Mouse (Mus musculus) limb, embryonic 11.5 days (tissue): ENCODE measurements around the gene Ocel1. TPM values are rescaled to one million over a fixed set of nuclear protein-coding genes. Genes with fewer than 3 reads are reported as not detected.
"Not testable (repeated sequence)": the region's sequence is repeated elsewhere in the genome, so short reads cannot be mapped to it uniquely, and the experiment has no call there.

ENCODE experiments used
- ATAC-seq: fragments of 200-750 bp; cut with Nextera tagmentation; 2 replicates; pipeline ENCODE4 v1.8.0; 2017; ENCODE audit warnings: low read depth; ENCODE audit not compliant: insufficient number of reproducible peaks, low FRiP score, low TSS enrichment
- DNase-seq: peaks from one replicate; pipeline ENCODE4 v3.0.0-alpha.2; 2015; ENCODE audit warnings: low spot score
- H3K27ac ChIP-seq: fragments of 300-500 bp; sonication (generic); replicated peaks from 2 replicates; pipeline ENCODE4 v1.5.1; 2014; ENCODE audit warnings: low read depth, mild to moderate bottlenecking, low read length
- H3K27me3 ChIP-seq: fragments of 300-500 bp; sonication (generic); 2 replicates; pipeline ENCODE4 v1.6.1; 2014; ENCODE audit warnings: mild to moderate bottlenecking, low read length, mixed read lengths; ENCODE audit not compliant: control insufficient read depth, insufficient read depth
- H3K36me3 ChIP-seq: fragments of 300-500 bp; sonication (generic); 2 replicates; pipeline ENCODE4 v1.6.1; 2014; ENCODE audit warnings: mild to moderate bottlenecking, low read length, moderate library complexity, mixed read lengths; ENCODE audit not compliant: control insufficient read depth, insufficient read depth
- H3K4me1 ChIP-seq: fragments of 300-500 bp; sonication (generic); 2 replicates; pipeline ENCODE4 v1.6.1; 2014; ENCODE audit warnings: low read length, mixed read lengths; ENCODE audit not compliant: control insufficient read depth, insufficient read depth
- H3K4me2 ChIP-seq: fragments of 300-500 bp; sonication (generic); 2 replicates; pipeline ENCODE4 v1.6.1; 2014; ENCODE audit warnings: low read depth, mild to moderate bottlenecking, moderate library complexity; ENCODE audit not compliant: severe bottlenecking
- H3K4me3 ChIP-seq: fragments of 300-500 bp; sonication (generic); 2 replicates; pipeline ENCODE4 v1.5.1; 2014; ENCODE audit warnings: low read depth, low read length
- H3K9ac ChIP-seq: fragments of 300-500 bp; sonication (generic); 2 replicates; pipeline ENCODE4 v1.6.1; 2014; ENCODE audit warnings: mild to moderate bottlenecking, low read length
- H3K9me3 ChIP-seq: fragments of 300-500 bp; sonication (generic); 2 replicates; pipeline ENCODE4 v1.6.1; 2016; ENCODE audit warnings: low read length; ENCODE audit not compliant: control insufficient read depth
- WGBS: fragments of 180-500 bp; shearing (Covaris S2); extraction: QIAGEN DNeasy Blood & Tissue Kit; methylation state at CpG from one replicate; pipeline ENCODE4 v1.1.7; 2014; 5-methylcytosine and 5-hydroxymethylcytosine counted together
- polyA plus RNA-seq: library from polyadenylated mRNA; unstranded; fragments of >200 nt; fragmentation: Nextera tagmentation; extraction: Ambion mirVana; gene quantifications from 2 replicates; pipeline ENCODE4 v1.2.1, GENCODE M21; 2014

Ocel1 gene
- 2.7 and 3.1 TPM in 2 replicates for polyA plus RNA-seq

- WGBS = under 1% methylated on average over 68 of the region's 68 CpGs
- H3K27ac ChIP-seq = no peak within 1 kb of the TSS
These were observed at the start of gene Ocel1 for GRCm38 (mm10) chr8:71371236-71371848. Gene Ocel1, plus strand, starts transcription at chr8:71371298.

GRCm38 (mm10) chr8:71322939-71323338, 48.2 kb upstream of the Ocel1 start:
- H3K9me3 ChIP-seq = no peaks in the 10 kb centered on the region
- H3K4me3 ChIP-seq = no peak overlapping the region
- H3K4me1 ChIP-seq = no peaks in the 10 kb centered on the region
- DNase-seq (no peak), ATAC-seq (no peak)
- no peak overlapping the region for H3K9ac ChIP-seq
- H3K27me3 ChIP-seq = no peaks in the 10 kb centered on the region
- 92% methylated on average over 3 of the region's 3 CpGs for WGBS
- no peak overlapping the region for H3K4me2 ChIP-seq
- H3K36me3 ChIP-seq = peaks cover 17% of the 10 kb centered on the region; the same call in 1 of the 2 replicates
- no peak overlapping the region for H3K27ac ChIP-seq

More at GRCm38 (mm10) chr8:71371236-71371848, at the start of gene Ocel1:
- Histone ChIP-seq H3K4me2 (peak within 1 kb of the TSS; percentile 40; the same call in 1 of the 2 replicates), H3K4me1 (peaks cover 13% of the 10 kb centered on the region), H3K4me3 (peak within 1 kb of the TSS; percentile 65), H3K36me3 (peaks cover 5% of the 10 kb centered on the region; the same call in 1 of the 2 replicates), H3K9ac (no peak within 1 kb of the TSS; the same call in 1 of the 2 replicates), H3K27me3 (no peaks in the 10 kb centered on the region), H3K9me3 (no peaks in the 10 kb centered on the region)
- DNase-seq (peak; percentile 97), ATAC-seq (peak; percentile 85)

- no peak for DNase-seq
- Histone ChIP-seq H3K36me3 (peaks cover 22% of the 10 kb centered on the region; the same call in 1 of the 2 replicates), H3K27ac (no peak overlapping the region), H3K4me2 (no peak overlapping the region), H3K27me3 (no peaks in the 10 kb centered on the region), H3K4me3 (no peak overlapping the region), H3K4me1 (no peaks in the 10 kb centered on the region), H3K9me3 (no peaks in the 10 kb centered on the region), H3K9ac (no peak overlapping the region)
- WGBS = 77% methylated on average over 1 of the region's 1 CpGs
- no peak for ATAC-seq
These were observed 46.2 kb upstream of the Ocel1 start for GRCm38 (mm10) chr8:71324848-71325247.

- H3K9me3 ChIP-seq, H3K4me2 ChIP-seq, H3K27me3 ChIP-seq, ATAC-seq, DNase-seq, H3K4me3 ChIP-seq, H3K9ac ChIP-seq, H3K4me1 ChIP-seq, H3K27ac ChIP-seq, H3K36me3 ChIP-seq: not testable (repeated sequence)
- 97% methylated on average over 6 of the region's 6 CpGs for WGBS
These were observed 33.3 kb upstream of the Ocel1 start for GRCm38 (mm10) chr8:71337834-71338233.

GRCm38 (mm10) chr8:71340625-71341024, 30.5 kb upstream of the Ocel1 start:
- no peak for ATAC-seq
- Histone ChIP-seq H3K4me2 (no peak overlapping the region), H3K27me3 (no peaks in the 10 kb centered on the region), H3K27ac (no peak overlapping the region), H3K4me3 (no peak overlapping the region), H3K4me1 (no peaks in the 10 kb centered on the region), H3K9me3 (no peaks in the 10 kb centered on the region), H3K36me3 (peaks cover 3% of the 10 kb centered on the region; the same call in 1 of the 2 replicates), H3K9ac (no peak overlapping the region)
- 79% methylated on average over 5 of the region's 5 CpGs for WGBS
- DNase-seq = peak; percentile 64

GRCm38 (mm10) chr8:71346581-71346980, 24.5 kb upstream of the Ocel1 start:
- Histone ChIP-seq H3K36me3 (peaks cover 15% of the 10 kb centered on the region; the same call in 1 of the 2 replicates), H3K27ac (no peak overlapping the region), H3K9me3 (no peaks in the 10 kb centered on the region), H3K4me1 (no peaks in the 10 kb centered on the region), H3K4me2 (no peak overlapping the region), H3K9ac (no peak overlapping the region), H3K4me3 (no peak overlapping the region), H3K27me3 (no peaks in the 10 kb centered on the region)
- 69% methylated on average over 1 of the region's 1 CpGs for WGBS
- ATAC-seq (no peak), DNase-seq (no peak)

GRCm38 (mm10) chr8:71351117-71351516, 20.0 kb upstream of the Ocel1 start:
- no peak overlapping the region for H3K4me2 ChIP-seq
- no peaks in the 10 kb centered on the region for H3K9me3 ChIP-seq
- no peak overlapping the region for H3K4me3 ChIP-seq
- 90% methylated on average over 3 of the region's 3 CpGs for WGBS
- peaks cover 17% of the 10 kb centered on the region; the same call in 1 of the 2 replicates for H3K36me3 ChIP-seq
- no peaks in the 10 kb centered on the region for H3K4me1 ChIP-seq
- no peaks in the 10 kb centered on the region for H3K27me3 ChIP-seq
- ATAC-seq (no peak), DNase-seq (no peak)
- no peak overlapping the region for H3K27ac ChIP-seq
- H3K9ac ChIP-seq = no peak overlapping the region

- no peak for DNase-seq
- Histone ChIP-seq H3K27ac (no peak overlapping the region), H3K36me3 (peaks cover 20% of the 10 kb centered on the region), H3K9me3 (no peaks in the 10 kb centered on the region), H3K9ac (no peak overlapping the region), H3K4me3 (no peak overlapping the region), H3K27me3 (no peaks in the 10 kb centered on the region), H3K4me2 (no peak overlapping the region), H3K4me1 (no peaks in the 10 kb centered on the region)
- no peak for ATAC-seq
- WGBS = 93% methylated on average over 1 of the region's 1 CpGs
These were observed 19.6 kb upstream of the Ocel1 start for GRCm38 (mm10) chr8:71351520-71351919.
